Mouse (Mus musculus): Measurements from ENCODE around the gene Acsbg2.

DNA sequence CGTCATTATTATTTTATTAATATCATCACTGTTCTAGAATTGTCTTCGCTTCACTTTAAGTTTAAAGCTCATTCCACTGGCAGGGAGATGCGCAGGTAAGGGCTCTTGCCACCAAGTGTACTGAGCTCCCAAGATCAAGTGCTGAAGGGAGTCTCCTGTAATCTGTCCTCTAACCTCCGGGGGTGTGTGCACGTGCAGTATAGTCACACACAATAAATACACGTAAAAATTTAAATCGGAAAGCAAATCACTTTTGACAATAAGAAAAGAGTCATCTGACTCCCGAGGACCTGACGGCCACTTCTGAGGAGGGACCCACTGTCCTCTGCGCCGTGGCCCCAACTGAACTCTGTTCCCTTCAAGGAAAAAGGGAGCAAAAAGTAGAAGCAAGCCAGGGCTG lies 45.1 kb downstream of the Acsbg2 start:
- TF ChIP-seq POLR2A (IDR thresholded peaks at IDR 0.05; ENCODE audit: insufficient read depth, low read depth, low read length), result no peak
- no peak for TF ChIP-seq EP300 (IDR thresholded peaks at IDR 0.05; ENCODE audit: insufficient read depth, low read depth, low read length)
- no peak for TF ChIP-seq CTCF (IDR thresholded peaks at IDR 0.05)

All from heart, adult 2 months (tissue).